Mouse (Mus musculus) ES-Bruce4 (cell line): Measurements from ENCODE around the gene Fam92b.

Experiments used
- CTCF ChIP-seq: IDR thresholded peaks from one replicate; pipeline ENCODE4 v1.8.1; 2011; ENCODE audit warnings: low read depth, low read length
- EP300 ChIP-seq: IDR thresholded peaks from 2 replicates; pipeline ENCODE4 v1.6.1; 2011; ENCODE audit warnings: low read depth, low read length; ENCODE audit not compliant: insufficient read depth
- POLR2A ChIP-seq: IDR thresholded peaks from one replicate; pipeline ENCODE4 v1.8.1; 2011; ENCODE audit warnings: low read length; ENCODE audit not compliant: insufficient read depth

DNA sequence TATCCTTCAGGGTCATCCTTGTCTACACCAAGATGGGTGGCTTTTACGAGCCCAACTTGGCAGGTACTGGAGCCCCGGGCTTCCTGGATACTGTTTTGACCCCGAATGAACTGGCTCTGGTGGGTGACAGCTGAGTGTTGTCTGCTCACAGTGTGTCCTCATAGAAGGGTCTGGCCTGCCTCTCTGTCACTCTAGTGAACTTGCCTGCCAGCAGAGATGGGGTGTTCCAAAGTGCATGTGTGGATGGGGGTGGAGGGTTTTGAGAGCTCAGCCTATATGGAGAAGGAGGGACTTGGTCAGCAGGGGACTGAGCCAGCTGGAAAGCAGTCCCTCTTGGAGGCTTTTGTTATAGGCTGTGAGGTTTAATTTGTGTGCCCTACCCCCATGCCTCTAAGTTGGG lies 25.3 kb upstream of the Fam92b start:
- TF ChIP-seq CTCF (no peak), POLR2A (no peak), EP300 (no peak)
